Mouse (Mus musculus): ENCODE data around the gene Olfr975.
"Not testable (repeated sequence)": the region's sequence is repeated elsewhere in the genome, so short reads cannot be mapped to it uniquely, and the experiment has no call there.

Gene Olfr975

GRCm38 (mm10) chr9:39951946-39952345 lies at the start of gene Olfr975:
Gene Olfr975, minus strand, starts transcription at chr9:39952046.
- no peak for DNase-seq (ENCODE audit: extremely low read depth, low read depth)

- no peak for DNase-seq (ENCODE audit: extremely low read depth, low read depth)
Measured at GRCm38 (mm10) chr9:39991813-39992212, 40.0 kb upstream of the Olfr975 start, which contains the start of gene Olfr978. Gene Olfr978, plus strand, starts transcription at chr9:39992113.

- DNase-seq (ENCODE audit: extremely low read depth, low read depth) = not testable (repeated sequence)
Measured at GRCm38 (mm10) chr9:39976581-39977145, 24.8 kb upstream of the Olfr975 start.

GRCm38 (mm10) chr9:39961033-39961432 lies 9.2 kb upstream of the Olfr975 start, which contains the start of gene Olfr976:
Gene Olfr976, minus strand, starts transcription at chr9:39961133.
- DNase-seq (ENCODE audit: extremely low read depth, low read depth) = not testable (repeated sequence)

GRCm38 (mm10) chr9:39937201-39937600 lies 14.6 kb downstream of the Olfr975 start, which contains the start of gene Olfr974:
Gene Olfr974, plus strand, starts transcription at chr9:39937501.
- DNase-seq (ENCODE audit: extremely low read depth, low read depth) = no peak

- not testable (repeated sequence) for DNase-seq (ENCODE audit: extremely low read depth, low read depth)
Measured at GRCm38 (mm10) chr9:39928837-39929236, 23.0 kb downstream of the Olfr975 start.

- DNase-seq (ENCODE audit: extremely low read depth, low read depth) = not testable (repeated sequence)
Measured at GRCm38 (mm10) chr9:39927975-39928836, 23.6 kb downstream of the Olfr975 start.

- DNase-seq (ENCODE audit: extremely low read depth, low read depth) = no peak
Measured at GRCm38 (mm10) chr9:39909939-39910338, 41.9 kb downstream of the Olfr975 start.

- DNase-seq (ENCODE audit: extremely low read depth, low read depth) = no peak
Measured at GRCm38 (mm10) chr9:39907036-39907435, 44.8 kb downstream of the Olfr975 start, which contains the start of gene Olfr229. Gene Olfr229, plus strand, starts transcription at chr9:39907336.

GRCm38 (mm10) chr9:39905106-39905505 lies 46.7 kb downstream of the Olfr975 start:
- no peak for DNase-seq (ENCODE audit: extremely low read depth, low read depth)

Measured in MEL-GATA-1-ER (cell line).